In genomic region chr7:121539405-121540275, GRCm38 (mm10) we compare ENCODE assay signal across 7 mouse cellular contexts.
DNase-seq lines count a peak whose midpoint lies in the region; ATAC-seq and TF ChIP-seq lines count a peak whose summit lies in the region.

No protein-coding gene starts in this region.

- no peaks in the 10 kb centered on the region for H3K4me1 ChIP-seq in stomach, postnatal 0 days (replicated peaks; ENCODE audit: control insufficient read depth, insufficient read depth)

- 52% methylated on average over 19 of the region's 19 CpGs for WGBS in stomach, postnatal 0 days

- H3K27ac ChIP-seq in stomach, postnatal 0 days (replicated peaks), result no peak overlapping the region

- H3K4me2 ChIP-seq in stomach, postnatal 0 days (replicated peaks; ENCODE audit: low read depth), result no peak overlapping the region

- no peaks in the 10 kb centered on the region for H3K36me3 ChIP-seq in stomach, postnatal 0 days (ENCODE audit: control insufficient read depth, insufficient read depth, low read length)

- TF ChIP-seq CTCF in stomach, postnatal 0 days (IDR thresholded peaks at IDR 0.05; ENCODE audit: low read depth), result peak; percentile 52; the same call in 1 of the 2 replicates

- ATAC-seq in megakaryocyte, adult 5-6 weeks (ENCODE audit: poor library complexity, severe bottlenecking), result peak; percentile 57
- no peak for ATAC-seq in stomach, postnatal 0 days (ENCODE audit: low FRiP score, low TSS enrichment)

- peak; percentile 22 for DNase-seq in urinary bladder, postnatal 14 days (ENCODE audit: low spot score)
- no peak for DNase-seq in urinary bladder, adult 2 months (ENCODE audit: low spot score)
- DNase-seq in brain, embryonic 18.5 days (ENCODE audit: low read depth, low spot score), result peak; percentile 62
- DNase-seq in frontal cortex, adult 2 months (ENCODE audit: extremely low spot score in 1 of 2, low spot score in 1 of 2), result peak; percentile 66 to 76
- DNase-seq in layer of hippocampus, adult 9-11 months, result peak; percentile 86
- peak; percentile 16 for DNase-seq in stomach, postnatal 0 days (ENCODE audit: low spot score)

- H3K4me3 ChIP-seq in stomach, postnatal 0 days (ENCODE audit: low read depth, low read length), result no peak overlapping the region

- no peak overlapping the region for H3K9ac ChIP-seq in stomach, postnatal 0 days (ENCODE audit: low read length)

- no peaks in the 10 kb centered on the region for H3K9me3 ChIP-seq in stomach, postnatal 0 days (ENCODE audit: control insufficient read depth, low read length)

- H3K27me3 ChIP-seq in stomach, postnatal 0 days (ENCODE audit: control insufficient read depth, insufficient read depth, low read length), result no peaks in the 10 kb centered on the region

- TF ChIP-seq EP300 in stomach, postnatal 0 days (optimal IDR thresholded peaks at IDR 0.05), result no peak
